Mouse (Mus musculus): ENCODE results near the gene Ankrd37. TPM values are rescaled to one million over a fixed set of nuclear protein-coding genes. Genes with fewer than 3 reads are reported as not detected.

Gene Ankrd37
- total RNA-seq, 2 experiments from 2014 or later = 5.3 to 13.4 TPM

DNA sequence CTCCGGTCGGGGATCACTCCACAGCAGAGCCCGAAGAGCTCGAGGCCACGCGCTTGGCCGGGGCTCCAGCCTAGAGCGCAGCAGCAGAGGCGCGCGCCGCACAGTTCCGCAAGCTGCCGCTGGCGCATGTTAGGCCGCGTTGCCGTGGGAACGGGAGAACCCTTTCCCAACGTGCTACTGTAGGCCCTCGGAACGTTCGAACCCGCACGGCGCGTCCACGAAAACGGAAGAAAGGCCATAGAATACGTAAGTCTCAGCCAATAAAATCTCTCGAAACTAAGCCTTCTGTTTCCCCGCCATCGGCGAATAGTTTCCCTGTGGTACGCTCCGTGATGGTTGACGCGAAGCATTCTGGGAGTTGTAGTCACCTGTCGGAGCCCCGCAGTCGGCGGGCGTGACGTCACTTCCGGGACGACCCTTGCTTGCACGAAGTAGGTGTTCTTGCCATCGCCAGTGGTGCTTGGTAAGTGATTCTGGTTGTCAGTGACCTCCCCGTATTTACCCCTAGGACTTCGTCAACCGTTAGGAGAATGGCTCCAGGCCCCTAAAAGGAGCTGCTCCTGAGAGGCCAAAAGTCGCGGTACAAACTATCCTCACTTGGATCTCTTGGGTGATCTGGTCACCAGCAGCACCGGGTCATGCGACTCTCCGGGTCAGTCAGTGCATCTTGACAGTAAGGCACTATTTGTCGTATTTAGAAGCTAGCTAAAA is 30.2 kb downstream of the Ankrd37 start, which contains the start of the genes 1700029J07Rik and Ufsp2:
1700029J07Rik (minus strand) TSS at position 127 of the 711 bp plus-strand sequence.
Ufsp2 (plus strand) TSS at position 403 of the 711 bp plus-strand sequence.
- DNase-seq = peak; percentile 97 to 98
- intact Hi-C loops (cut with DNase I) = loop anchor here (2.0 kb wide), 1 partner anchor 24 kb away; the partner anchor contains the start of gene Lrp2bp

DNA sequence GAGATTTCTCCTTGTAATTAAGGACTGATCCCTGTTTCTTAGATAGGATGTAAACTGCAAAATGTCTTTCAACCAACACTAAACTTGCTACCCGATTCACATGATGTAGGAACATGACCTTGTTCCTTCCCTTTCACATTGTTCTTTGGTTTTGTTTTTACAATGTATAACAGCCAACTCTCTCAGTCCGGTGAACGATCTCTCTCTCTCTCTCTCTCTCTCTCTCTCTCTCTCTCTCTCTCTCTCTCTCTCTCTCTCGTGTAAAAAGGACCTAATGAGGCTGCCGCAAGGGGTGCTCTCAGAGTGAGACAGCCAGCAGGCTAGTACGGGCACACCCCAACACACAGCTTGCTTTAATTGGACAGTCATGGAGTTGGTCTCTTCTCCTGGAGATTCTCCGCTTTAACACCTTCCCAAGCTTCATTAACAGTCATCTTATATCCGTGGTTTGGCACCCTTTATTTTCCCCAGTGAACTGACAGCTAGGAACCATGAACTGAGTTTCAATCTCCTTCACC is 31.5 kb downstream of the Ankrd37 start:
- DNase-seq = no peak
- intact Hi-C loops (cut with DNase I) = loop anchor here (2.0 kb wide), 1 partner anchor 25 kb away; the partner anchor contains the start of gene Lrp2bp

DNA sequence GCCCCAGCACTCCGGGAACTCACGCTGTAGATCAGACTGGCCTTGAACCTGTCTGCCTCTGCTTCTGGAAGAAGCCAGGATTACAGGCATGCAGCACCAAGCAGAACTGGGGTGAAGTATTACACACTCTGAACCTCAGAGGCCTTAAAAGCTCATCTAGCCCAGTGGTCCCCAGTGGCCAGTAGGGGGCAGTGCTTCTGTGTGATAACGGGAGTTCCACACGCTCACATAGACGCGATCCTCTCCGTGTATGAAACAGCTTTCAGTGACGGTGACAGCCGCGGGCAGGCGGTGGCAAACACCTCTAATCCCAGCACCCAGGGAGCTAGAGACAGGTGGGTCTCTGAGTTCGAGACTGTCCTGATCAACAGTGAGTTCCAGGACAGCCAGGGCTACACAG is 34.6 kb downstream of the Ankrd37 start:
- DNase-seq = no peak
- intact Hi-C loops (cut with DNase I) = no loop called here

DNA sequence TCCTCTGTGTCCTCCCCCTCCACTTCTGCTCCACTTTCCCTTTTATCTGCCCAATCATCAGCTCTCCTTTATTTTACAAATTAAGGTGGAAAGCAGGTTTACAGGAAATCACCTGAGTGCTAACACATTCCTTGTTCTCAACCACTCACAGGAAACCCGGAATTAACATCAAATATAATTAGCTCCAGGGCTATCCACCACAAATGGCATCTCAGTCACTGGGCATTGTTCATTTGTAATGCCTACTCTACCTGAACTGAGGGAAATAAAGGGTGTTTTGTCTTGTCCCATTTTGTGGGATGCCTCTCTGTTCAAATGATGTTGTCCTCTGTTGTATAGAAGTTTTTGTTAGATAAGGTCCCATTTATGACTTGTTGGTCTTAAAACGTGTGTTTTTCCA is 54.9 kb downstream of the Ankrd37 start:
- DNase-seq = no peak
- intact Hi-C loops (cut with DNase I) = no loop called here

Other genes starting within 250 kb of the Ankrd37 start
- gene Pdlim3, start 120.2 kb downstream of the Ankrd37 start, total RNA-seq (2021) = 10 to 100 TPM; 25.6 to 35.2 TPM
- gene Ccdc110, start 71.1 kb downstream of the Ankrd37 start, total RNA-seq (2021) = not detected
- gene 1700029J07Rik, start 30.5 kb downstream of the Ankrd37 start, total RNA-seq (2021) = under 1 TPM; 0.33 to 0.50 TPM
- 10 to 100 TPM; 30.9 to 32.4 TPM for gene Ufsp2, start 30.2 kb downstream of the Ankrd37 start, total RNA-seq (2021)
- gene Lrp2bp, start 6.4 kb downstream of the Ankrd37 start, total RNA-seq (2021) = under 1 TPM; 0.57 to 0.69 TPM
- gene Cfap97, start 146.1 kb upstream of the Ankrd37 start, total RNA-seq (2021) = 10 to 100 TPM; 11.2 to 13.3 TPM
- 10 to 100 TPM; 10.5 to 10.8 TPM for gene Snx25, start 146.5 kb upstream of the Ankrd37 start, total RNA-seq (2021)
- 1,000 to 10,000 TPM; 5,098 to 5,396 TPM for gene Slc25a4, start 205.6 kb upstream of the Ankrd37 start, total RNA-seq (2021)

Data from heart, postnatal 36 days (tissue).